Mouse (Mus musculus) small intestine, adult 2 months (tissue): ENCODE results near the gene Ces1b.

Experiments
- CTCF ChIP-seq: fragments of 200-500 bp; IDR thresholded peaks from 2 replicates; pipeline ENCODE4 v1.5.1; 2012; ENCODE audit warnings: low read depth, mild to moderate bottlenecking, control low read depth, inconsistent platforms, low read length, moderate library complexity, mixed read lengths; ENCODE audit not compliant: insufficient replicate concordance, insufficient read length; ENCODE audit errors: extremely low read depth
- POLR2A ChIP-seq: fragments of 200-500 bp; IDR thresholded peaks from 2 replicates; pipeline ENCODE4 v1.6.1; 2012; ENCODE audit warnings: low read depth, mild to moderate bottlenecking, control low read depth, inconsistent platforms, low read length, moderate library complexity

GRCm38 (mm10) chr8:93063416-93064117, 16.2 kb downstream of the Ces1b start:
- no peak for TF ChIP-seq CTCF
- no peak for TF ChIP-seq POLR2A
